Mouse (Mus musculus): ENCODE measurements around the gene Uts2b. TPM values are rescaled to one million over a fixed set of nuclear protein-coding genes. Genes with fewer than 3 reads are reported as not detected.
"Not testable (repeated sequence)": the region's sequence is repeated elsewhere in the genome, so short reads cannot be mapped to it uniquely, and the experiment has no call there.

Gene Uts2b
- polyA plus RNA-seq, 1 experiment from 2014 or later = 0.54 TPM

DNA sequence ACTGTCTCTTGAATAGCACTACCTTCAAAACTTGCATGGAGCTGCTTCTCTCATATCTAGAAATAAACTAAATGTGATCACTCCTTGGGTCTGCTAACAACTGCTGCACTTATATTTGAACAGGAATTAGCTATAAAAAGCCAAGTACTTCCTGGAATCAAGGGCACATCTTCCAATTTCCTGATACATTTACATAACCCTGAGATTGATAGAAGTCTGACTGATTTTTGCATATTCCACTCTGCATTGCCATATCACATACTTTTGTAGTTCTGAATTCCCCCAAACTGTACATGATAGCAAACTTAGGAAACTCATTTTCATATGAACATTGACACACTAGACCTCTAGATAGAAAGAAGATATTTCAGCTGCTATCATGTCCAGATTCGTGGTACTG lies 21.7 kb downstream of the Uts2b start:
- Histone ChIP-seq H3K36me3 (ENCODE audit: control insufficient read depth, insufficient read depth, low read length) (no peaks in the 10 kb centered on the region), H3K27ac (ENCODE audit: low read length) (no peak overlapping the region), H3K4me1 (ENCODE audit: control insufficient read depth, insufficient read depth, low read length) (no peaks in the 10 kb centered on the region), H3K9ac (ENCODE audit: low read length) (no peak overlapping the region), H3K4me2 (ENCODE audit: low read depth, low read length) (no peak overlapping the region), H3K9me3 (replicated peaks; ENCODE audit: control insufficient read depth, low read length) (no peaks in the 10 kb centered on the region), H3K27me3 (ENCODE audit: control insufficient read depth, insufficient read depth, low read length) (no peaks in the 10 kb centered on the region), H3K4me3 (replicated peaks; ENCODE audit: low read length) (no peak overlapping the region)
- ATAC-seq (ENCODE audit: insufficient read depth, low FRiP score) = no peak
- WGBS = 61% methylated on average over 1 of the region's 1 CpGs

DNA sequence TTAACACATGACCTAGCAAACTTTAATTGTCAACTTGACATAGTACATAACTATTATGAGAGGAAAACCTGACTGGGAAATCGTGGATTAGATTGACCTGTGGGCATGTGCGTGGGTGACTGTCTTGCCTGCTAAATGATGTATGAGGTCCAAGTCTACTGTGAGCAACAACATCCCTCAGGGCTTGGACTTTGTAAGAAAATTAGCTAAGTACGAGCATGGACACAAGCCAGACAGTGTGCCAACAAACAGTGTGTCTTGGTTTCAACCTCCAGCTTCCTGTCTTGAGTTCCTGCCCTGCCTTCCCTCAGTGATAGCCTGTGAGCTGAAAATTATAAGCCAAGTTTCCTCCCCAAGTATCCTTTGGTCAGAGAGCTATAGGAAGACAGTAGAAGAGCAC lies 22.5 kb downstream of the Uts2b start:
- Histone ChIP-seq H3K27me3 (ENCODE audit: control insufficient read depth, insufficient read depth, low read length) (no peaks in the 10 kb centered on the region), H3K4me2 (ENCODE audit: low read depth, low read length) (no peak overlapping the region), H3K36me3 (ENCODE audit: control insufficient read depth, insufficient read depth, low read length) (no peaks in the 10 kb centered on the region), H3K4me1 (ENCODE audit: control insufficient read depth, insufficient read depth, low read length) (no peaks in the 10 kb centered on the region), H3K9me3 (replicated peaks; ENCODE audit: control insufficient read depth, low read length) (no peaks in the 10 kb centered on the region), H3K4me3 (replicated peaks; ENCODE audit: low read length) (no peak overlapping the region), H3K27ac (ENCODE audit: low read length) (no peak overlapping the region), H3K9ac (ENCODE audit: low read length) (no peak overlapping the region)
- WGBS = 66% methylated on average over 3 of the region's 3 CpGs
- no peak for ATAC-seq (ENCODE audit: insufficient read depth, low FRiP score)

DNA sequence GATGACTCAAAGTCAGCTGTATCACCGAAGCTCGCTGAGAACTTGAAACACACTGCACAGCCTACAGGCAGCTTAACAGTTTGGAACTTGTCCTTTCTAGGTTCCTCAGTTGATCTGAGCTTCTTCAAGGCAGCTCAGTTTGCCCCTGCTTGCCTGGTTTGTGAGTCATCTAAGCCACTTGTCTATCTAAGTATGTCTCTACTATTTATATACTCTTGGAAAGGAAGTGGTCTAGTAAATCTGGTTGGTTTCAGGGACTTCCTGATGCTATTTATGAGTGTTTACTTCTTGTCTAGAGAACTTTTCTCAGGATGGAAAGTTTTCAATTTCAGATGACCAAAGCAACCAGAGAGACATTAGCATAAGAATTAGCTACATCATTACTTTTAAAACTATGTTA lies 43.6 kb downstream of the Uts2b start:
- H3K9me3 ChIP-seq (replicated peaks; ENCODE audit: control insufficient read depth, low read length) = no peaks in the 10 kb centered on the region
- WGBS = 83% methylated on average over 2 of the region's 2 CpGs
- H3K4me2 ChIP-seq (ENCODE audit: low read depth, low read length) = no peak overlapping the region
- no peaks in the 10 kb centered on the region for H3K36me3 ChIP-seq (ENCODE audit: control insufficient read depth, insufficient read depth, low read length)
- no peak for ATAC-seq (ENCODE audit: insufficient read depth, low FRiP score)
- H3K9ac ChIP-seq (ENCODE audit: low read length) = no peak overlapping the region
- H3K27ac ChIP-seq (ENCODE audit: low read length) = no peak overlapping the region
- H3K27me3 ChIP-seq (ENCODE audit: control insufficient read depth, insufficient read depth, low read length) = no peaks in the 10 kb centered on the region
- H3K4me3 ChIP-seq (replicated peaks; ENCODE audit: low read length) = no peak overlapping the region
- no peaks in the 10 kb centered on the region for H3K4me1 ChIP-seq (ENCODE audit: control insufficient read depth, insufficient read depth, low read length)

DNA sequence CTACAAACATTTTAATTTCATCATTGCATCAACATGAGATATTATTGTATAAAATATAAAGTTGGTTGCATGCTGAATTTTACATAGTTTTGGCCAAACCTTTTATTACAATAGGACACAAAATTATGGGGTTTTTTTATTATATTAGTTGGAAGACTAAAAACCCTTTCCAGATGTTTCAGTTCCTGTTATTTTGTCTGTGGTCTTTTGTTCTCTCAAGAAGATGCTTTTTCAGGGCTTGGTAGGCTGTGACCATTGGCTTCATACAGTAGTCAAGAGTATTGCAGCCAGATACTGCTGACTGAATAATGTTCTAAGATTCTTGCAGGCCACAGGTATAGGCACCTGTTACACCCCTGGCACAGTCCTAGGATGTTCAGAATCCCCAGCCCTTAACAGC lies 48.0 kb downstream of the Uts2b start:
- no peaks in the 10 kb centered on the region for H3K9me3 ChIP-seq (replicated peaks; ENCODE audit: control insufficient read depth, low read length)
- H3K4me2 ChIP-seq (ENCODE audit: low read depth, low read length) = no peak overlapping the region
- H3K4me3 ChIP-seq (replicated peaks; ENCODE audit: low read length) = no peak overlapping the region
- no peaks in the 10 kb centered on the region for H3K4me1 ChIP-seq (ENCODE audit: control insufficient read depth, insufficient read depth, low read length)
- no peak overlapping the region for H3K9ac ChIP-seq (ENCODE audit: low read length)
- no peaks in the 10 kb centered on the region for H3K27me3 ChIP-seq (ENCODE audit: control insufficient read depth, insufficient read depth, low read length)
- no peak overlapping the region for H3K27ac ChIP-seq (ENCODE audit: low read length)
- ATAC-seq (ENCODE audit: insufficient read depth, low FRiP score) = no peak
- H3K36me3 ChIP-seq (ENCODE audit: control insufficient read depth, insufficient read depth, low read length) = no peaks in the 10 kb centered on the region

DNA sequence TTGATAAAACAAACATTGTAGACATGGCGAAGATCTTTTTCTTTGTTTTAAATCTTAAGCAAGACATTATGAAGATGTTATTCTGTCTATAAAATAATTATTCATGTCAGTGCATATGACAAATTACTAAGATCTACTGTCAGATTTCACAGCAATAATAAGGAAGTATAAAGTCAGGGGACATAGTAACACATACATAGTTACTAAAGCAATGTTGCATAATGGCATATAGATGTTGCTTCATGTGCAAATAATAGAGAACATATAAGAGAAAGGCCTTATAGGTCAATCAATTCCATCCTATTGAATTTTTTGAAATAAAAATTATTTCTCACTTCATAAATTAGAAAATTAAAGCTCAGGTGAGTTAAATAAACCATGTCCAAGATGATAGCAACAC lies 50.9 kb downstream of the Uts2b start:
- H3K9me3 ChIP-seq (replicated peaks; ENCODE audit: control insufficient read depth, low read length) = no peaks in the 10 kb centered on the region
- no peak overlapping the region for H3K4me2 ChIP-seq (ENCODE audit: low read depth, low read length)
- 77% methylated on average over 1 of the region's 1 CpGs for WGBS
- no peak overlapping the region for H3K4me3 ChIP-seq (replicated peaks; ENCODE audit: low read length)
- no peaks in the 10 kb centered on the region for H3K36me3 ChIP-seq (ENCODE audit: control insufficient read depth, insufficient read depth, low read length)
- no peaks in the 10 kb centered on the region for H3K27me3 ChIP-seq (ENCODE audit: control insufficient read depth, insufficient read depth, low read length)
- ATAC-seq (ENCODE audit: insufficient read depth, low FRiP score) = no peak
- no peaks in the 10 kb centered on the region for H3K4me1 ChIP-seq (ENCODE audit: control insufficient read depth, insufficient read depth, low read length)
- no peak overlapping the region for H3K9ac ChIP-seq (ENCODE audit: low read length)
- H3K27ac ChIP-seq (ENCODE audit: low read length) = no peak overlapping the region

DNA sequence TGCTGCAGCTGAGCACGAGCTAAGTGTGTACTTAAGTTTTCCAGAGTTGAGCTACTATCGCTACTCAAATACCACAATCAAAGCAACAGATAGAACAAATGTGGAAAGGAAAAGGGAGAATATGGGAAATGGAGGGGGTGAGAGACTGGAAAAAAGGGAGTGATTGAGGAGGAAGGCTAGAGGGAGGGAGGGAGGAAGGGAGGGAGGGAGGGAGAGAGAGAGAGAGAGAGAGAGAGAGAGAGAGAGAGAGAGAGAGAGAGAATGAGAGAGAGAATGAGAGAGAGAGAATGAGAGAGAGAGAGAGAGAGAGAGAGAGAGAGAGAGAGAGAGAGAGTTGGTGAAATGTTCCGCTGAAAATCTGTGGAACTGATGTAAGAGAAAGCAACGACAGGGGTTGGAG lies 62.9 kb downstream of the Uts2b start, which contains the start of gene Ostn:
Gene Ostn, plus strand, starts transcription at position 301 of the 400 bp plus-strand sequence.
- H3K27ac ChIP-seq (ENCODE audit: low read length); H3K36me3 ChIP-seq (ENCODE audit: control insufficient read depth, insufficient read depth, low read length); H3K4me2 ChIP-seq (ENCODE audit: low read depth, low read length); H3K9me3 ChIP-seq (replicated peaks; ENCODE audit: control insufficient read depth, low read length); ATAC-seq (ENCODE audit: insufficient read depth, low FRiP score); H3K4me3 ChIP-seq (replicated peaks; ENCODE audit: low read length); H3K9ac ChIP-seq (ENCODE audit: low read length); H3K27me3 ChIP-seq (ENCODE audit: control insufficient read depth, insufficient read depth, low read length); H3K4me1 ChIP-seq (ENCODE audit: control insufficient read depth, insufficient read depth, low read length): not testable (repeated sequence)
- 55% methylated on average over 4 of the region's 4 CpGs for WGBS

Other genes with a start within 250 kb of the Uts2b start
- 0.18 TPM in 1 of 2 replicates, not detected in the other for gene Ostn, start 62.8 kb downstream of the Uts2b start, polyA plus RNA-seq (2015; fragmentation: Nextera tagmentation; extraction: Ambion mirVana)
- 42.1 and 43.1 TPM in 2 replicates for gene Ccdc50, start 18.6 kb upstream of the Uts2b start, polyA plus RNA-seq (2015; fragmentation: Nextera tagmentation; extraction: Ambion mirVana)